Mouse (Mus musculus): ENCODE results near the gene Crkl.

- TF ChIP-seq CTCF (IDR thresholded peaks at IDR 0.05; ENCODE audit: borderline replicate concordance, insufficient read depth, low read length), result no peak
- no peak for TF ChIP-seq POLR2A (IDR thresholded peaks at IDR 0.05; ENCODE audit: low read depth, low read length)
Observed at GRCm38 (mm10) chr16:17409046-17409445, 42.7 kb upstream of the Crkl start.

All from embryonic fibroblast, embryonic 13.5 days (primary cell).